Mouse (Mus musculus) ES-E14 (cell line): ENCODE data around the gene Nppb.

Source experiments
- CHD2 ChIP-seq: IDR thresholded peaks from 2 replicates; pipeline ENCODE4 v1.6.1; 2014; ENCODE audit warnings: mild to moderate bottlenecking, low read depth, low read length, inconsistent platforms
- MAFK ChIP-seq: IDR thresholded peaks from 2 replicates; pipeline ENCODE4 v1.6.1; 2014; ENCODE audit warnings: mild to moderate bottlenecking, low read depth, low read length, inconsistent platforms; ENCODE audit not compliant: insufficient read depth
- ZC3H11A ChIP-seq: IDR thresholded peaks from 2 replicates; pipeline ENCODE4 v1.6.1; 2012; ENCODE audit warnings: low read depth, mild to moderate bottlenecking, inconsistent platforms, low read length, borderline replicate concordance
- ZNF384 ChIP-seq: IDR thresholded peaks from 2 replicates; pipeline ENCODE4 v1.6.1; 2012; ENCODE audit warnings: low read depth, low read length, inconsistent platforms

DNA sequence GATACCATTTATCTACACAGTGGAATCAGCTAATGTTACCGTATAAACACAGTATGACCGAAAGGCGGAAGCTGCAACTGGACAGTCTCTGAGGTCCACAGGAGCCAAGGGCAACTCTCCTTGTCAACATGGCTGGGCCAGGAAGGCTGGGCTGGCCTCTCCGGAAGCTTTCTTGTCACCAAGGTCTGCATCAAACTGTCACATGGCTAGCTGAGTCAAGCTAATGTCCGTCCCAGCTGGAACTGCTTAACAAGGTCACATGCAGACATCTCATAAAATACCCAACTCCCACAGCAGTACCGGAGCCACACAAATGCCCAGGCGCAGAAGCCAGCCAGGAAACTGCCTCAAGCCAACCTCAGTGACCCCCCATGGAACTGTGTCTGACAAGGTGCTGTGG is 18.8 kb downstream of the Nppb start:
- no peak for TF ChIP-seq CHD2
- TF ChIP-seq MAFK: no peak
- TF ChIP-seq ZNF384: no peak
- TF ChIP-seq ZC3H11A: no peak
